Mouse (Mus musculus) erythroblast, embryonic 14.5 days (primary cell): ENCODE data around the gene Bmpr1b. TPM values are rescaled to one million over a fixed set of nuclear protein-coding genes. Genes with fewer than 3 reads are reported as not detected.

Experiments used
- H3K27me3 ChIP-seq: 2 replicates; pipeline ENCODE4 v1.6.1; 2012; ENCODE audit warnings: inconsistent platforms; ENCODE audit not compliant: control insufficient read depth
- H3K36me3 ChIP-seq: 2 replicates; pipeline ENCODE4 v1.6.1; 2012; ENCODE audit warnings: mild to moderate bottlenecking, inconsistent platforms; ENCODE audit not compliant: control insufficient read depth
- H3K4me1 ChIP-seq: 2 replicates; pipeline ENCODE4 v1.6.1; 2012; ENCODE audit warnings: inconsistent platforms; ENCODE audit not compliant: control insufficient read depth
- H3K4me3 ChIP-seq: replicated peaks from 2 replicates; pipeline ENCODE3; 2012; ENCODE audit warnings: moderate library complexity, mild to moderate bottlenecking, inconsistent platforms
- H3K9me3 ChIP-seq: 2 replicates; pipeline ENCODE4 v1.6.1; 2012; ENCODE audit warnings: low read length, inconsistent platforms, mixed read lengths; ENCODE audit not compliant: control insufficient read depth
- GATA1 ChIP-seq: IDR thresholded peaks from 2 replicates; pipeline ENCODE4 v1.6.1; 2012; ENCODE audit warnings: low read length, inconsistent platforms, mixed read lengths
- TAL1 ChIP-seq: IDR thresholded peaks from 3 replicates; pipeline ENCODE4 v1.6.1; 2012; ENCODE audit warnings: low read length, inconsistent platforms, mixed read lengths
- polyA plus RNA-seq: library from polyadenylated mRNA; stranded (reverse); fragments of >175 nt; gene quantifications from 2 replicates; pipeline ENCODE4 v1.2.3, GENCODE M21; 2012

The Bmpr1b gene
- polyA plus RNA-seq, 1 experiment = not detected

- Histone ChIP-seq H3K27me3 (no peaks in the 10 kb centered on the region), H3K36me3 (no peaks in the 10 kb centered on the region), H3K4me1 (no peaks in the 10 kb centered on the region), H3K4me3 (no peak overlapping the region), H3K9me3 (peaks cover 3% of the 10 kb centered on the region; the same call in 1 of the 2 replicates)
- TF ChIP-seq GATA1 (no peak), TAL1 (no peak)
Observed at GRCm38 (mm10) chr3:142094049-142094448, 75.2 kb downstream of the Bmpr1b start.

- Histone ChIP-seq H3K4me3 (no peak overlapping the region), H3K4me1 (no peaks in the 10 kb centered on the region), H3K36me3 (no peaks in the 10 kb centered on the region), H3K27me3 (no peaks in the 10 kb centered on the region), H3K9me3 (peaks cover 3% of the 10 kb centered on the region; the same call in 1 of the 2 replicates)
- TF ChIP-seq TAL1 (no peak), GATA1 (no peak)
Observed at GRCm38 (mm10) chr3:142089684-142090083, 79.5 kb downstream of the Bmpr1b start.

GRCm38 (mm10) chr3:142085938-142086337 is 83.3 kb downstream of the Bmpr1b start:
- H3K36me3 ChIP-seq = no peaks in the 10 kb centered on the region
- TF ChIP-seq GATA1 = no peak
- no peak for TF ChIP-seq TAL1
- H3K9me3 ChIP-seq = peaks cover under 1% of the 10 kb centered on the region; the same call in 1 of the 2 replicates
- H3K4me1 ChIP-seq = no peaks in the 10 kb centered on the region
- H3K4me3 ChIP-seq = no peak overlapping the region
- no peaks in the 10 kb centered on the region for H3K27me3 ChIP-seq

- Histone ChIP-seq H3K4me3 (no peak overlapping the region), H3K36me3 (no peaks in the 10 kb centered on the region), H3K4me1 (no peaks in the 10 kb centered on the region), H3K27me3 (no peaks in the 10 kb centered on the region), H3K9me3 (peaks cover 5% of the 10 kb centered on the region; the same call in 1 of the 2 replicates)
- TF ChIP-seq TAL1 = no peak
- no peak for TF ChIP-seq GATA1
Observed at GRCm38 (mm10) chr3:142084091-142084490, 85.1 kb downstream of the Bmpr1b start.

GRCm38 (mm10) chr3:142077723-142078302 is 91.4 kb downstream of the Bmpr1b start:
- Histone ChIP-seq H3K9me3 (peaks cover 5% of the 10 kb centered on the region; the same call in 1 of the 2 replicates), H3K4me3 (no peak overlapping the region), H3K4me1 (no peaks in the 10 kb centered on the region), H3K36me3 (no peaks in the 10 kb centered on the region), H3K27me3 (no peaks in the 10 kb centered on the region)
- TF ChIP-seq GATA1 (no peak), TAL1 (no peak)

GRCm38 (mm10) chr3:142071601-142072000 is 97.6 kb downstream of the Bmpr1b start:
- no peaks in the 10 kb centered on the region for H3K27me3 ChIP-seq
- TF ChIP-seq GATA1 (no peak), TAL1 (no peak)
- H3K9me3 ChIP-seq = no peaks in the 10 kb centered on the region
- H3K4me3 ChIP-seq = no peak overlapping the region
- H3K36me3 ChIP-seq = no peaks in the 10 kb centered on the region
- no peaks in the 10 kb centered on the region for H3K4me1 ChIP-seq

- Histone ChIP-seq H3K9me3 (no peaks in the 10 kb centered on the region), H3K4me3 (no peak overlapping the region), H3K36me3 (no peaks in the 10 kb centered on the region), H3K27me3 (no peaks in the 10 kb centered on the region), H3K4me1 (no peaks in the 10 kb centered on the region)
- no peak for TF ChIP-seq TAL1
- TF ChIP-seq GATA1 = no peak
Observed at GRCm38 (mm10) chr3:142066792-142067346, 102.4 kb downstream of the Bmpr1b start.

GRCm38 (mm10) chr3:142065111-142065510 is 104.1 kb downstream of the Bmpr1b start:
- H3K9me3 ChIP-seq = no peaks in the 10 kb centered on the region
- no peaks in the 10 kb centered on the region for H3K4me1 ChIP-seq
- TF ChIP-seq GATA1 (no peak), TAL1 (no peak)
- no peak overlapping the region for H3K4me3 ChIP-seq
- no peaks in the 10 kb centered on the region for H3K36me3 ChIP-seq
- H3K27me3 ChIP-seq = no peaks in the 10 kb centered on the region

- no peaks in the 10 kb centered on the region for H3K9me3 ChIP-seq
- TF ChIP-seq TAL1 (no peak), GATA1 (no peak)
- H3K36me3 ChIP-seq = no peaks in the 10 kb centered on the region
- no peaks in the 10 kb centered on the region for H3K4me1 ChIP-seq
- no peak overlapping the region for H3K4me3 ChIP-seq
- H3K27me3 ChIP-seq = no peaks in the 10 kb centered on the region
Observed at GRCm38 (mm10) chr3:142063536-142064226, 105.5 kb downstream of the Bmpr1b start.
